Mouse (Mus musculus): ENCODE data around the gene Wnt5b. TPM values are rescaled to one million over a fixed set of nuclear protein-coding genes. Genes with fewer than 3 reads are reported as not detected.
A peak's percentile ranks its signal among the peaks of the same experiment; 100 is the strongest.

Wnt5b gene
- polyA plus RNA-seq (2012; ENCODE audit: insufficient read depth, insufficient read length, missing spikeins) = not detected in 2 replicates

DNA sequence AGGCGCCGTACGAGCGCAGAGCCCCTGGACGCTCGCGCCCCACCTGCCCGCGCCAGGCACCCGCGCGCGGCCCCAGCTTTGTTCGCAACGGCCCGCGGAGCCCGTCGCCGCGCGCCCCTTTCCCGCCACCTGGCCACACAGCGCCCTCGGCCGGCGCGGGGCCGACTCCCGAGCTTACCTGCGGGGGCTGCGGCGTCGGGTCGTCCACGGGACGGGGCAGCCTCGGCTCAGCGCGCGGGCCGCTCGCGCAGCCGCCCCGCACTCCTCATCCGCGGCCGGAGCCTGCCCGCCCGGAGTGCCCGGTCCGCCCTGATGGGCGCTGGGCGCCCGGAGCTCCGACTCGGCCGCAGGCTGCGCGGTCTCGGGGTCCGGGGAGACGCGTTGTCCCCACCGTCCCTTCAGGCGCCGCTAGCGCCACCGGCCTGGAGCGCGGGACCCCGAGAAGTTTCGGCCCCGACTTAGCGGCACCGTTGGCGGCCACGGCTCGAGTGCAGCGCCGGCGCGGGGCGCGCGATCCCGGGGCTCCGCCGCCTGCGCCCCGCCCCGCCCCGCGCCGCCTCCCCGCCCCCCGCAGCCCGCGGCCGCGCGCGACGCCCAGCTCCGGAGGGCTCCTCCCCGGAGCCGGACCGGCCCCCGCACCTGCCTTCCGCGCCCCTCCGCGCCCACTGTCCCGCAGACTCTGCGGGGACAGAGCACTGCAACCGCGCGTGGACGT is at the start of gene Wnt5b:
Gene Wnt5b (minus strand): TSS at position 545 of the 715 bp plus-strand sequence.
- TF ChIP-seq CTCF (IDR thresholded peaks at IDR 0.05; ENCODE audit: low read depth, low read length) = no peak
- no peak for TF ChIP-seq POLR2A (IDR thresholded peaks at IDR 0.05; ENCODE audit: borderline replicate concordance, low read depth, low read length)
- no peak within 1 kb of the TSS for H3K27ac ChIP-seq (ENCODE audit: insufficient read depth, low read depth, low read length)
- peak within 1 kb of the TSS; percentile 61 for H3K4me3 ChIP-seq (ENCODE audit: insufficient read depth, low read length)
- no peaks in the 10 kb centered on the region for H3K4me1 ChIP-seq (ENCODE audit: control insufficient read depth, insufficient read depth, low read length)

DNA sequence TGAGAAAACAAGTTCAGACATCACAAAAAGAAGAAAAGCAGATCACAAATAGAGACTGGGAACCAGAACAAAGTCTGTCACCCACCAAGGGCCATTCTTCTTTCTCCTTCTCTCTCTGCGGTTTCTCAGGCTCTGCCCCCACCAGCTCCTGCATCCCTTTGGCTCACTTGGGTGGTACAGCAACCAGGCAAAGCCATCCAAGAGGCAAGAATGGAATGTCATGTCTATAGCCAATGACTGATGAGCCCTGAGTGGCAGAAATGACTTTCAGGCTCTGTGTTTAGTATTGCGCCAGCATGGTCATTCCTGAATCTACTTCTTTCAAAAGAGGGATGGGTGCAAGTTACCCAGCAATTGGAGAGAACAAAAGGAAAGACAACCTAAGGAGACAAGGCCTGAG is 46.7 kb upstream of the Wnt5b start:
- H3K4me3 ChIP-seq (ENCODE audit: insufficient read depth, low read length) = no peak overlapping the region
- TF ChIP-seq POLR2A (IDR thresholded peaks at IDR 0.05; ENCODE audit: borderline replicate concordance, low read depth, low read length) (no peak), CTCF (IDR thresholded peaks at IDR 0.05; ENCODE audit: low read depth, low read length) (no peak)
- 0 out of 2 replicates have a peak, but pooled peaks cover 2% of the 10 kb centered on the region for H3K4me1 ChIP-seq (ENCODE audit: control insufficient read depth, insufficient read depth, low read length)
- H3K27ac ChIP-seq (ENCODE audit: insufficient read depth, low read depth, low read length) = no peak overlapping the region

DNA sequence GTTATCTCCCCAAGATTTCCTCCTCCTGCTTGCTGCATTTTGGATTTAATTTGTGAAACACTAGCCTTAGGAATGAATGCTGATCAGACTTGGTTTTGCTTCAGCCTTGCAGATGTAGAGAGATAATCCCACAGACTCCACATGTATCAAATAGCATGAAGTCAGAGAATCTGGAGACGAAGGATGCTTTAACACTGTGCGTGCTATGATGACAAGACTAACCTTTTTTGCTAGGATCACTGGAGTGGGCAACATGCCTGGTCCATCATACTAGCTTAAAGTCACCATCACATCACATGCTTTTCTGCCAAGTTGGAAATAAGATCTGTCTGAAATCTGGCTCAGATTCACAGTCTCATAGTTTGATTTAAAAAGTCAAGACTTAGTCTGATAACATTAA is 43.8 kb upstream of the Wnt5b start:
- Histone ChIP-seq H3K4me3 (ENCODE audit: insufficient read depth, low read length) (no peak overlapping the region), H3K4me1 (ENCODE audit: control insufficient read depth, insufficient read depth, low read length) (0 out of 2 replicates have a peak, but pooled peaks cover 2% of the 10 kb centered on the region), H3K27ac (ENCODE audit: insufficient read depth, low read depth, low read length) (no peak overlapping the region)
- TF ChIP-seq CTCF (IDR thresholded peaks at IDR 0.05; ENCODE audit: low read depth, low read length) (no peak), POLR2A (IDR thresholded peaks at IDR 0.05; ENCODE audit: borderline replicate concordance, low read depth, low read length) (no peak)

DNA sequence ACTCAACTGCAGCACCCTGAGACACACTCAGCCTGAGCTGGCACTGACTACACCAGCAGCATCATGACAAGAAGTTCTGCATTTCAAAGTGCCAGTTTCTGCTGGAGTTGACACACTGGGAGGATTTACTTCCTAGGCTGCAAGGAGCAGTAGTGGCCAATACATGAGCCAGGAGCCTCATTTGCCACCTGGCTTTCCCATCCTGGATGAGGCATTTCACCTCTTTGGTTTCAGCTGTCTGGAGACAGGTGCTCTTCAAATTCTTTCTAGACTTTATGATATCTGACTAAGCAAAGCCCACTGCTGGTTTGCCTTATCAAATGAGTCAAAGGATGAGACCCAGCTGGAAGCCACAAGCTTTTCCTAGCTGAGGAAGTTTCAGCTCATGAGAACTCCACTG is 43.3 kb upstream of the Wnt5b start:
- H3K27ac ChIP-seq (ENCODE audit: insufficient read depth, low read depth, low read length) = no peak overlapping the region
- no peak overlapping the region for H3K4me3 ChIP-seq (ENCODE audit: insufficient read depth, low read length)
- TF ChIP-seq CTCF (IDR thresholded peaks at IDR 0.05; ENCODE audit: low read depth, low read length) (no peak), POLR2A (IDR thresholded peaks at IDR 0.05; ENCODE audit: borderline replicate concordance, low read depth, low read length) (no peak)
- H3K4me1 ChIP-seq (ENCODE audit: control insufficient read depth, insufficient read depth, low read length) = 0 out of 2 replicates have a peak, but pooled peaks cover 2% of the 10 kb centered on the region

DNA sequence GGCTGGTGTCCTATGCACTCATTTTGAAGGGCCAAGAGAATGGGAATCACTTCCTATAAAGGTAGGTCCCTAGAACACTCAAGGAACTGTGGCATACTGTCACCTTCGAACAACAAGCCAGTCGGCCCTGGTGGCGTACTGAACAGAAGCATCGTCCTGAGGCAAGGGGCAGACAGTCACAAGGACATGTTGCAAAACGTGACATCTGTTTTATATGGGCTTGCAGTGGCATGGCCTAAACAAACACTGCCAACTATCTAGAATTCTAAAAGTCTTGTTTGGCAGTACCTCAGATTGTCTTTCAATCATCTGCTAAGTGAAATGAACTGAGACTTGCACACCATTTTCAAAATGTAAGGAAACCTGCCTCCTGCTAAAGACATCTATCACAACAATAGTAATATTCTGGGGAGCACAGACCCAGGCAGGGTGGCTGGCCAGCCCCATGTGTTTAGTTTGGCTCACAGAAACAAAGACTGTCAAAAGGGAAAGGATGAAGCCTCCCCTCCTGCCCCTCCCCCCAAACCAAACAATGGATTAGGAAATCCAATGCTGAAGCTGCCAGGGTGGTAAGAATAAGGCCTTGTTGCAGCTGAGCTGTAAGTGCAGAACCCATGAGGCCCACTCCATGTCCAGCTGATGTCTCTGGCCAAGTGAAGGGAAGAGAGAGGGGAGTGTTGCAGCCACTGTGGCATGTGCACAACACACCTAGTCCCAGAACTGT is 41.7 kb upstream of the Wnt5b start:
- Histone ChIP-seq H3K27ac (ENCODE audit: insufficient read depth, low read depth, low read length) (no peak overlapping the region), H3K4me3 (ENCODE audit: insufficient read depth, low read length) (no peak overlapping the region), H3K4me1 (ENCODE audit: control insufficient read depth, insufficient read depth, low read length) (0 out of 2 replicates have a peak, but pooled peaks cover 2% of the 10 kb centered on the region)
- TF ChIP-seq POLR2A (IDR thresholded peaks at IDR 0.05; ENCODE audit: borderline replicate concordance, low read depth, low read length) (no peak), CTCF (IDR thresholded peaks at IDR 0.05; ENCODE audit: low read depth, low read length) (no peak)

DNA sequence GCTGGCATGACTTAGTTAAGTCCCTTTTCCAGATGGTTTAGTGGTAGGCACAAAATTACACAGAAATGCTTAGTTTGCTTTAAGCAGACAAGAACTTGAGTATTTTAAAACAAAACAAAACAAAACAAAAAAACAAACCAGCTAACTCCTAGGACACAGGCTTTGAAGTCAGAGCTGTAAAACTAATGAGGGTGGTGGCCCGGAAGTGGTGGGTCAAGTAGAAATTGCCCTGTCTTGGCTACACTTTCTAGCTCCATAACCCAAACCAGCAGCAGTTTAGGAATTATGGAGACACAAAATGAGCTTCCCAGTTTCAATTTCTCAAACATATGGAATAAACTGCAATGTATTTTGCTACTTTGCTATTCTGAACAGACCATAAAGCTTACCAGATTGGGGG is 39.9 kb upstream of the Wnt5b start:
- TF ChIP-seq POLR2A (IDR thresholded peaks at IDR 0.05; ENCODE audit: borderline replicate concordance, low read depth, low read length) (no peak), CTCF (IDR thresholded peaks at IDR 0.05; ENCODE audit: low read depth, low read length) (no peak)
- no peak overlapping the region for H3K4me3 ChIP-seq (ENCODE audit: insufficient read depth, low read length)
- H3K4me1 ChIP-seq (ENCODE audit: control insufficient read depth, insufficient read depth, low read length) = 0 out of 2 replicates have a peak, but pooled peaks cover 2% of the 10 kb centered on the region
- no peak overlapping the region for H3K27ac ChIP-seq (ENCODE audit: insufficient read depth, low read depth, low read length)

DNA sequence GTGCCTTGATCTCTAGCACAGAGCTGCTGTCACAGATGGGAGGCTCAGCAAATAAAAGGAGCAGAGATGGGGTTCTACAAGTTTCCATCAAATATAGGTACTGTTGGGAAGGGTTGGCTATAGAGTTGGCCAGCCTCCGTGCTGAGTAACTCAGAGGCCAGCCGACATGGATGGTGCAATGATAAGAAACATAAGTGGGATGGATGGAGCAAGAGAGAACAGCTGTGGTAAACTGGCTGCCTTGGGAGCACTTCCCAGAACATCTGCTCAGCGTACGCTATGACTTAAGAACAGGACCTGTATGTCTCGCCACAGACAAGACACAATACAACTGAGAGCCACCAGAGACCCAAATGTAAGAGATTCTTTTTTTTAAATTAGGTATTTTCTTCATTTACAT is 39.0 kb upstream of the Wnt5b start:
- 0 out of 2 replicates have a peak, but pooled peaks cover 2% of the 10 kb centered on the region for H3K4me1 ChIP-seq (ENCODE audit: control insufficient read depth, insufficient read depth, low read length)
- no peak overlapping the region for H3K27ac ChIP-seq (ENCODE audit: insufficient read depth, low read depth, low read length)
- TF ChIP-seq CTCF (IDR thresholded peaks at IDR 0.05; ENCODE audit: low read depth, low read length) (no peak), POLR2A (IDR thresholded peaks at IDR 0.05; ENCODE audit: borderline replicate concordance, low read depth, low read length) (no peak)
- H3K4me3 ChIP-seq (ENCODE audit: insufficient read depth, low read length) = no peak overlapping the region

DNA sequence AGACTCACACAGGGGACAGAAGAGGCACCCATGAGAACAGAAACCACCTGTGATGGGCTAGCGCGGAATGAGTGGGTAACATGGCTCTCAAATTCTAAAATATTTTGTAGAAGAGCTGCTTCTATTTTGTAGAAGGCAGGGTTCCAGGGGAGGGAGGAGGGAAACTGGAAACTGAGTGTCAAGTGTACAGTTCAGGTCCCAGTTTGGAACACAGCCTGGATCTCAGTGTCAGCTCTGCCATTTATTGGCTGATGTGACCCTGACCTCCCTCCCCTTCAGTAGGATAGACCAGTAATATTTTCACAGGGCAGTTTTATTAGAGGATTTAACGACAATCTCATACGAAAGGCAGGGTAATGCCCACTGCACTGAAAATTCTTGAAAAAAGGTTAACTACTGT is 32.6 kb upstream of the Wnt5b start:
- TF ChIP-seq POLR2A (IDR thresholded peaks at IDR 0.05; ENCODE audit: borderline replicate concordance, low read depth, low read length) (no peak), CTCF (IDR thresholded peaks at IDR 0.05; ENCODE audit: low read depth, low read length) (no peak)
- no peaks in the 10 kb centered on the region for H3K4me1 ChIP-seq (ENCODE audit: control insufficient read depth, insufficient read depth, low read length)
- no peak overlapping the region for H3K4me3 ChIP-seq (ENCODE audit: insufficient read depth, low read length)
- no peak overlapping the region for H3K27ac ChIP-seq (ENCODE audit: insufficient read depth, low read depth, low read length)

DNA sequence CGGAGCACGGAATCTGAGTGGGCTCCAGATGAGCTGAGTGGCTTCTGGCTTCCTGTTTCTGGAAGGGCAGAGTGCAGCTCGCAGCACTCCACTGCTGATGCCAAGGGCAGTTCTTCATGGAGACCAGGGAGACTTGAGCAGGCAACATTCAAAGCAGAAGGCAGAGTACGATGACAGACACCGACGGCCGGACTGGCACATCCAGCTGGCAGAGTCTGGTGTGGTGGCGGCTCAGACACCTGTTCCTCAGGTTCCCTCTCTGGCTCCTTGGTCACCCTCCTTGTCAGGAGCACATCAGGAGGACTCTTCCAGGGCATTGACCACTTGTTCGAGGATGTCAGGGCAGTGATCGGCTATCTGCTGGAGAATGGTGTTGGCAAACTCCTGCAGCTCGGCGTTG is 31.2 kb upstream of the Wnt5b start:
- Histone ChIP-seq H3K4me3 (ENCODE audit: insufficient read depth, low read length) (no peak overlapping the region), H3K4me1 (ENCODE audit: control insufficient read depth, insufficient read depth, low read length) (no peaks in the 10 kb centered on the region), H3K27ac (ENCODE audit: insufficient read depth, low read depth, low read length) (no peak overlapping the region)
- TF ChIP-seq POLR2A (IDR thresholded peaks at IDR 0.05; ENCODE audit: borderline replicate concordance, low read depth, low read length) = no peak

DNA sequence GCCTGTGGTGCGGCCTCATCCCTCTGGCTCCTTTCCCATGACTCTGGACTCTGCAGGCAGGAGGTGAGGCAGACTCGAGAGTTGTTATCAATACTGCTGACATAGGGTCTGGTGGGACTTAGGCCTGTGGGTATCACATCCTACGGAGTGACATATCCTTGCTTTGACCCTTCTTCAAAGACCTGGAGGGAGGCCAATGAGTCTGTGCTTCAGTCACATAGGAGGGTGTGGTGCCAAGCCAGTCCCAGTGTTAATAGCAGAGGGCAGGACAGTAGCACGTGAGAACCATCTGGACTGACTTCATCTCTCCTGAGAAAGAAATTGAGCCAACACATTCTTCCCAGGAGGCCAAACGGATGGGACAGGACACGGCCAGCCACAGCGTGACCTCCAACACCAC is 28.1 kb upstream of the Wnt5b start:
- Histone ChIP-seq H3K4me3 (ENCODE audit: insufficient read depth, low read length) (no peak overlapping the region), H3K27ac (ENCODE audit: insufficient read depth, low read depth, low read length) (no peak overlapping the region), H3K4me1 (ENCODE audit: control insufficient read depth, insufficient read depth, low read length) (no peaks in the 10 kb centered on the region)
- TF ChIP-seq POLR2A (IDR thresholded peaks at IDR 0.05; ENCODE audit: borderline replicate concordance, low read depth, low read length) (no peak), CTCF (IDR thresholded peaks at IDR 0.05; ENCODE audit: low read depth, low read length) (no peak)
